Mouse (Mus musculus): ENCODE results near the gene Abcc9. TPM values are rescaled to one million over a fixed set of nuclear protein-coding genes. Genes with fewer than 3 reads are reported as not detected.

Gene Abcc9
- polyA plus RNA-seq, 1 experiment from 2014 or later = 1.6 TPM

DNA sequence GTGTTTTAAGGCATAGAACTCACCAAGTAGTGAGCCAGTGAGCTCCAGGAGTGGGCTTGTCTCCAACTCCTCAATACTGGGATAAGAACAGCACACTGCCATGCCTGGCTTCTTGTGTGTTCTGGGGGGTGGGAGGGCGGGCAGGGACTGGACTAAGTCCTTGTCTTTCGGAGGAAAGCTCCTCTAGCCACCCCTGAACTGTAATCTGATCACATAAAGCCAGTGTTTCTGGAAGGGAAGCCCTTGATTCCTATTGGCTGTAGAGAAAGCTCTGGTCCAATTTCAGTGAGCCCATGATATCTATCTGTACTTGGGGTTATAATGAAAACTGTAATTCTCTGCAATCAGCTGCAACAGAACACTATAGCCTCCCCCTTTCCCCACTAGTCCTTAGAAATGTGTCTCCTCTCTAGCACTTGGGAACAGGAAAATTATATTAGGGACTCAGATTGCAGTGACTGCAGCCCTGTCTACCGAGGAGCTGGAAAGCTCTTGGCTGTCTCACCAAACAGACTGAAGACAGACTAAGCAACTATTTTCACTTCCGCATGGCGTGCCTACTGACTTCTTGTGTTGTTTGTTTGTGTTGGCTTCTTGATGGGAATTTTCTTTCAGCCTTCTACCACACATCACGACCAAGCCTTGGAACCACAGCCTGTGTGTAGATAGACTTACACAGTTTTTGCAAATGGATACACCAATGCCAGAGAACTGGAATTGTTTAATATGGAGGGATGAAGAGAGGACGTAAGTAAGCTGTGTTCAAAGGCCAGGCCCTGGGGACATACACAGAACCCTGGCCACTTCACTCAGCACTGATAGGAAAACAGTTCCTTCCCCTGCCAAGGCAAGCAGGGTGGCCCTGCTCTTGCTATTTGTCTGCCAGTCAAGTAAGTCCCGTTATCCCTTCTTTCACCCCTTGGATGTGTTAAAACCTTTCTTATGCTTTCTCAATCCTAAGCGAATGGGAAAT, 92.4 kb downstream of the Abcc9 start:
- Histone ChIP-seq H3K4me1 (no peaks in the 10 kb centered on the region), H3K36me3 (ENCODE audit: poor library complexity, severe bottlenecking) (no peaks in the 10 kb centered on the region), H3K4me2 (no peak overlapping the region), H3K9ac (no peak overlapping the region), H3K27me3 (no peaks in the 10 kb centered on the region), H3K9me3 (replicated peaks) (no peaks in the 10 kb centered on the region), H3K4me3 (no peak overlapping the region), H3K27ac (no peak overlapping the region)
- no peak for ATAC-seq
- 62% methylated on average over 9 of the region's 9 CpGs for WGBS

DNA sequence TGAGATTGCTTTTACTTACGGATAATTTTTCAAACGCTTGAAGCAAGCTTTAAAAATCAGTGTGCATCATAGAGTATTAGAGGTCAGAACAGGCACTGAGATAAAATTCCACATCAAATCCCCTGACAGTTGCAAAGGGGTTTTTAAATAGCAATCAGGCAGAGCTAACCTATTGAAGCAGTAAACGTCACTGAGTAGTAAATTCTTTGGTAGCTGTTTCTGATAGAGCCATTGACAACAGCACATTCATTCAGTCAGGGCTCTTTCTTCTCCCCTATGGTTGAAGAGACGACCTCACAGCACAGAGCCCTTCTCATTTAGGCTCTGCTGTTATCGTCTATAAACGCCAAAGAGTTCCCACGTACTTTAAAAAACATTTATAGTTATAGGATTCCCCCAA, 95.0 kb downstream of the Abcc9 start:
- no peaks in the 10 kb centered on the region for H3K36me3 ChIP-seq (ENCODE audit: poor library complexity, severe bottlenecking)
- no peak for ATAC-seq
- no peak overlapping the region for H3K27ac ChIP-seq
- H3K9me3 ChIP-seq (replicated peaks) = no peaks in the 10 kb centered on the region
- H3K4me2 ChIP-seq = no peak overlapping the region
- H3K4me1 ChIP-seq = no peaks in the 10 kb centered on the region
- 49% methylated on average over 7 of the region's 7 CpGs for WGBS
- no peak overlapping the region for H3K9ac ChIP-seq
- H3K4me3 ChIP-seq = no peak overlapping the region
- H3K27me3 ChIP-seq = no peaks in the 10 kb centered on the region

DNA sequence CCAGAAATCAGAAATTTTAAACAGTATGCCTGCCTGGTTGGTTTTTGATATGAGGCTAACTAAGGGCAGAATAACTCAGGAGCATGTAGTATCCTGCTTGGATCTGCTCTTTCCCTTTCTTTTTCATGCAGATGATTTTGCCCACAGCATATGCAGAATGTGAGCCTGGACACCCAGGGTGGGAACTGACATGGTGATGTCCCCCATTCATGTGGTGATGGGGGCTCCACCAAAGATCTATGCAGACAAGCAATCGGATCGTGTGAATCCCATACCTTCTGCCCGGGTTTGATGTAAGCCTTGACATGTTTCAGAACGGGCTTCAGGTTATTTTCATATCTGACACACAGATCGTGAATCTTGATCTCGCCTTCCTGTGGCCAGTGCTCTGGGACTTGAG, 99.3 kb downstream of the Abcc9 start:
- ATAC-seq = no peak

DNA sequence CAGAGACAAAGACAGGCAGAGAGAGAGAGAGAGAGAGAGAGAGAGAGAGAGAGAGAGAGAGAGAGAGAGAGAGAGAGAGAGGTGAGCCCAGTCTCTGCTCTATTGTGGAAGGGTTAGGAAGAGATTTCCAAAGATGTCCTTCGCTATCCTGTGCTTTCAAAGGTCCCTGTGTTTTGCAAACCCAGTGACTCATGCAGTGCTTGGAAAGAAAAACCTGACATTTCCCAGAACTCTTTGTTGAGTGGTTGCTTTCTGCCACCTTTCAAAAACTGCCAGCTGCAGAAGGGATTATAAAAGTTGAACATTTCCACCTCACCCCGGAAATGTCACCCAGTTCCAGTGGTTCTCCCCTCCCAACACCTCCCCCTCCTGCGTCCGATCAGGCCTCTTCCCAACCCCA, 123.3 kb downstream of the Abcc9 start:
- Histone ChIP-seq H3K9ac (no peak overlapping the region), H3K27me3 (0 out of 2 replicates have a peak, but pooled peaks cover 3% of the 10 kb centered on the region), H3K4me3 (no peak overlapping the region), H3K9me3 (replicated peaks) (no peaks in the 10 kb centered on the region), H3K4me2 (no peak overlapping the region), H3K36me3 (ENCODE audit: poor library complexity, severe bottlenecking) (no peaks in the 10 kb centered on the region), H3K27ac (no peak overlapping the region), H3K4me1 (no peaks in the 10 kb centered on the region)
- 76% methylated on average over 4 of the region's 4 CpGs for WGBS
- no peak for ATAC-seq

More for the DNA sequence above, 99.3 kb downstream of the Abcc9 start:
- WGBS = 77% methylated on average over 6 of the region's 6 CpGs
- Histone ChIP-seq H3K9me3 (replicated peaks) (no peaks in the 10 kb centered on the region), H3K4me2 (no peak overlapping the region), H3K4me1 (no peaks in the 10 kb centered on the region), H3K4me3 (no peak overlapping the region), H3K27ac (no peak overlapping the region), H3K36me3 (ENCODE audit: poor library complexity, severe bottlenecking) (no peaks in the 10 kb centered on the region), H3K27me3 (no peaks in the 10 kb centered on the region), H3K9ac (no peak overlapping the region)

DNA sequence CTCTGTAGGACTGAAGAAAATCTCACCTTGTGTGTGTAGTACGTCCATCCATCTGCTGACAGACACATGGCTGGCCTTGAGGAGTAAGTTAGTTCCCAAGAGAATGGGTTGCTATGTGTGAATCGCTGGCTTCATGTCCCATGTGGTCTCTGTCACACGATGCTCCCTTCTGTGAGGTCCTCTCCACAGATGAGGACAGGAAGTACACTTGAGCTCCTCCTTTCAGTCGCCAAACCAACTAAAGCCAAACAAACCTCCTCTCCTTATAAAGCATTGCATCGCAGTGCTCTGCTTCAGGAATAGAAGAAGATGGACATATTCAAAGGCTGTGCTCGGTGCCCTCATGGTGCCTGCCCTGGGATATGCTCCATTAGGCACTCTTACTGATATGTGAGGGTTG, 124.3 kb downstream of the Abcc9 start:
- WGBS = 88% methylated on average over 6 of the region's 6 CpGs
- ATAC-seq = no peak

DNA sequence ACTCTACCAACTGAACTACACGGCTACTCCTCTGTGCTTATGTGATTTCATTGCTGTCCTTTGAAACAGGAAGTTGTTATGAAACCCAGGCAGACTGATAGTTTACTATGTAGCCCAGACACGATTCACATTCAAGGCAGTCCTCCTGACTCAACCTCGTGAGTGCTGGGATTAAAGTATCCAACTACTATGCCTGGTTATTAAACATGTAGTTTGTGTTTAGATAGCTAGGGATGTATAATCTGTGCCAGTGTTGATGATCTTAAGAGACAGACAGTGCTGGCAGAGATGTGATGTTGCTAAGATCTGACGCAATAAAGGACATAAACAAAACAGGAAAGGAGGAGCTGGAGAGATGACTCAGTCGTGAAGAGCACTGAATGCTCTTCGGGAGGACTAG, 129.2 kb downstream of the Abcc9 start:
- Histone ChIP-seq H3K4me3 (no peak overlapping the region), H3K27me3 (peaks cover 57% of the 10 kb centered on the region)
- WGBS = 67% methylated on average over 6 of the region's 6 CpGs

More for the DNA sequence above, 124.3 kb downstream of the Abcc9 start:
- H3K9me3 ChIP-seq (replicated peaks) = no peaks in the 10 kb centered on the region
- no peaks in the 10 kb centered on the region for H3K4me1 ChIP-seq
- no peak overlapping the region for H3K4me3 ChIP-seq
- no peak overlapping the region for H3K9ac ChIP-seq
- H3K27ac ChIP-seq = no peak overlapping the region
- no peak overlapping the region for H3K4me2 ChIP-seq
- H3K27me3 ChIP-seq = peaks cover 11% of the 10 kb centered on the region
- no peaks in the 10 kb centered on the region for H3K36me3 ChIP-seq (ENCODE audit: poor library complexity, severe bottlenecking)

DNA sequence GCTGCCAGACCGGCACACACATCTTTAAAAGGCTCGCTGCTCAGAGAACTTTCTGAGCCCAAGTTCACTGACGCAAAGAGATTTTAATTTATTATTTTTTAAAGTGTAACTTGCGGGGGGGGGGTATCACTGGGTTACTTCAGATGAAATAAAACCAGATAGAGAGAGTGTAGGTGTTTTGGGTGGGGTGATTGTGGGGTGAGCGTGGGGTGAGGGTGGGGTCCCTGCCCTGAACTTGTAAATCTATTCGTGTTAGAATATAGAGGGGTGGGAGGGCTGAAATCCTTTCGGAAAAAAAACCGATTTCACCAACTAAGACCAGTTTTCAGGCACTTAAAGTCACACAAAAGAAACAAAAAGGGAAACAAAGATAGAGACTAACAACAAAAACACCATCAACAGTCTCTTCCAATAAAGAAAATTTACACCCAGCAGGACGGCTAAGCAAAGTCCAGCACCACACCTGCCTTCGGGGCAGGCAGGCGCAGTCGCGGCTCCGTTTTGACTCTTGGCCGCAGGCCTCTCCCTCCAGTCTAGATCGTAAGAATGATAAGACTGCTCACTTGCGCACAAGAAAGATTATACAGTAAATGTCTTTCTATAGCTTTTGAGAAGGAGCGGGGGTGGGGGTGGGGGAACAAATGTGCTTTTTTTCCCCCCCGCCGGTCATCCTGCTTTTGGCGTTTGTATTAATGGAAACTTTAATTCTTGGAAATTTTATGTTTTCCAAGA, 130.3 kb downstream of the Abcc9 start:
- no peaks in the 10 kb centered on the region for H3K9me3 ChIP-seq (replicated peaks)
- H3K36me3 ChIP-seq (ENCODE audit: poor library complexity, severe bottlenecking) = no peaks in the 10 kb centered on the region
- H3K4me1 ChIP-seq = peaks cover 23% of the 10 kb centered on the region
- WGBS = 2% methylated on average over 21 of the region's 21 CpGs
- peak overlapping the region; percentile 47 for H3K4me3 ChIP-seq
- peak overlapping the region; percentile 53 for H3K9ac ChIP-seq
- ATAC-seq = peak; percentile 40; the same call in 1 of the 2 replicates
- H3K4me2 ChIP-seq = peak overlapping the region; percentile 87
- peaks cover 62% of the 10 kb centered on the region for H3K27me3 ChIP-seq
- no peak overlapping the region for H3K27ac ChIP-seq

More for the DNA sequence above, 129.2 kb downstream of the Abcc9 start:
- Histone ChIP-seq H3K9me3 (replicated peaks) (no peaks in the 10 kb centered on the region), H3K36me3 (ENCODE audit: poor library complexity, severe bottlenecking) (no peaks in the 10 kb centered on the region), H3K4me1 (peaks cover 23% of the 10 kb centered on the region), H3K4me2 (no peak overlapping the region), H3K9ac (no peak overlapping the region), H3K27ac (no peak overlapping the region)
- ATAC-seq = no peak

DNA sequence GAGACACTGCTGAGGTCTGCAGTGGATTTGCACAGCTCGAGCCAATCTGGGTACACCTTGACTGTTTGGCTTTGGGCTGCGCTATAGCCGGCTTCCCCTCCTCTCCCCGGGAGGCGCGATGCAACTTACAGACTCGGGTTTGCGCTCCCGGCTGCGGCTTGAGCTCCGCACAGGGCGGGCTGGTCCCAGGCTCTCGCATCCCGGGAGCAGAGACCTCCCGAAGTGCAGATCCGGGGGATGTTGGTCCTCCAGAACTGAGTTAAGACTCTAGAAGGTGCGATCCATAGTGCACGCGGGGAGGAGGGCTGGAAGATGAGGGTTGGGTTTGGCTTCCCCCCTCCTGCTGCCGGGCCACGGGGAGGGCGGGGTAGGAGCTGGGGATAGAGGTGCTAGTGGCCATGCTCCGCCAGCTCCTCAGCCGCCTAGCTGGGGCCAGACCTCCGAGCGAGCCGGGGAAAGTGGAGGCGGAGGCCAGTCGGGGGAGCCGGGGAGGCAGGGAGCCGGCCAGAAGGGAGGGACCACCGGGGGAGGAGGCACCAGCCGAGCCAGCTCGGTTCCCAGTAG, 131.0 kb downstream of the Abcc9 start, which contains the start of gene Kcnj8:
Gene Kcnj8, minus strand, starts transcription at position 560 of the 564 bp plus-strand sequence.
- no peak within 1 kb of the TSS for H3K27ac ChIP-seq
- WGBS = under 1% methylated on average over 34 of the region's 34 CpGs

DNA sequence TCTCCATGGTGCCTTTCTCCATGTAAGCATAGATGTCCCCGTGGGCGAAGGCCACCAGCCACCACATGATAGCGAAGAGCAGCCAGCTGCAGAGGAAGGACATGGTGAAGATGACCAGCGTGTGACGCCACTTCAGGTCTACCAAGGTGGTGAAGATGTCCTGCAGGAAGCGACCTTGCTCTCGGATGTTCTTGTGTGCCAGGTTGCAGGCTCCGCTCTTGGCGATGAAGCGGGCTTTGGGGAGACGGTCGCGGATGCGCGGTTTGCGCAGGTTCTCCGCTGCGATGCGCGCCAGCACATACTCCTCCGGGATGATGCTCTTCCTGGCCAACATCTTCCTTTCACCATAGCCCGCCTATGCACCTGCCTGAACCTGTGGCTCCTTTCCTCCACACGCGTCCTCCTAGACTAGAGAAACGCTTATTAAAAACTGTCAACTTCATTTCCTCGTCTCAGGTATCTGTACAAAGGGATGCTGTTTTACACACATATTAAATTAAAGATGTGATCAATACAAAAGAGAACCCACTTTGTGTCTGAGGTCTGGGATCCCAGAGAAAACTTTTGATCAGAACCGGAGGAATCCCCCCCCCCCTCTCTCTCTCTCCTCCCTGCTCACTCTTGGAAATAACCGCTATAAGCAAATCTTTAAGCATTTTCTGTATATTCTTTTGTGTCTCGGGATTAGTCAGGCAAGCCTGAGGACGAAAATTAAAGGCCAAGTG, 131.9 kb downstream of the Abcc9 start:
- H3K4me2 ChIP-seq = peak overlapping the region; percentile 87
- H3K4me3 ChIP-seq = peak overlapping the region; percentile 47
- no peaks in the 10 kb centered on the region for H3K9me3 ChIP-seq (replicated peaks)
- H3K27me3 ChIP-seq = peaks cover 68% of the 10 kb centered on the region
- H3K27ac ChIP-seq = no peak overlapping the region
- no peak for ATAC-seq
- WGBS = 6% methylated on average over 30 of the region's 30 CpGs
- peaks cover 23% of the 10 kb centered on the region for H3K4me1 ChIP-seq
- no peak overlapping the region for H3K9ac ChIP-seq
- no peaks in the 10 kb centered on the region for H3K36me3 ChIP-seq (ENCODE audit: poor library complexity, severe bottlenecking)

More for the DNA sequence above, 131.0 kb downstream of the Abcc9 start, which contains the start of gene Kcnj8:
- Histone ChIP-seq H3K4me3 (peak within 1 kb of the TSS; percentile 47), H3K27me3 (peaks cover 63% of the 10 kb centered on the region), H3K4me2 (peak within 1 kb of the TSS; percentile 87), H3K4me1 (peaks cover 23% of the 10 kb centered on the region), H3K9ac (peak within 1 kb of the TSS; percentile 53), H3K36me3 (ENCODE audit: poor library complexity, severe bottlenecking) (no peaks in the 10 kb centered on the region), H3K9me3 (replicated peaks) (no peaks in the 10 kb centered on the region)
- peak; percentile 94 for ATAC-seq

DNA sequence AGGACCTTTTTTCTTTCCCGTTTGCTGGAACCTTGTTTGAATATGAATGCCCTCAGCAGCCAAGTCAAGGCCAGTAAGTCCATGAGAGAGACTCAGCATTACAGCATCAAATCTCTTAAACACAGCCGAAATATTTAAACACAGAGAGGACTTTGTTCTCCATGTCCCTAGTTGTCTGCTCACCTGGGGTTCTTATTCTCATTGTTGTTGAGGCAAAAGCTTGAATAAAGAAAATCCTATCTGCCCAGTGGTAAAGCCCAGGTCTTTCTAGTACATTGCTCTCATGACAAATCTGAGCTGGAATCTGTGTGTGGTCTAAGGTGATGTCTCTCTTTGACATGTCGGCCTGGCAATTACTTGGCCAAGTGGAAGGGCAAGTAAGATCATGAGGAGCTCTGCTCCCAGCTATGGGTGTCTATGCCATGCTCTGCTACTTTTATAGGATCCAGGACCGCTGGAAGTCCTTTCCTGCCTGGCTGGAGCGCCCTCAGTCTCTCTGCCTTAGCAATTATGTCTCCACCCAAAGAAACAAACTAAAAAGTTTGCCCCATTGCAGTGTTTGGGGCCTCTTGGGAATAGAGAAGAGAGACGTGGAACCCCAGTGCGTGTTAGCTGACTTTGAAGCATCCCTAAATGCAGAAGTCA, 133.3 kb downstream of the Abcc9 start:
- no peak overlapping the region for H3K9ac ChIP-seq
- no peak overlapping the region for H3K4me3 ChIP-seq
- no peak overlapping the region for H3K4me2 ChIP-seq
- H3K9me3 ChIP-seq (replicated peaks) = no peaks in the 10 kb centered on the region
- peaks cover 65% of the 10 kb centered on the region for H3K27me3 ChIP-seq
- no peaks in the 10 kb centered on the region for H3K36me3 ChIP-seq (ENCODE audit: poor library complexity, severe bottlenecking)
- no peak for ATAC-seq
- 46% methylated on average over 7 of the region's 7 CpGs for WGBS
- peaks cover 23% of the 10 kb centered on the region for H3K4me1 ChIP-seq
- no peak overlapping the region for H3K27ac ChIP-seq

DNA sequence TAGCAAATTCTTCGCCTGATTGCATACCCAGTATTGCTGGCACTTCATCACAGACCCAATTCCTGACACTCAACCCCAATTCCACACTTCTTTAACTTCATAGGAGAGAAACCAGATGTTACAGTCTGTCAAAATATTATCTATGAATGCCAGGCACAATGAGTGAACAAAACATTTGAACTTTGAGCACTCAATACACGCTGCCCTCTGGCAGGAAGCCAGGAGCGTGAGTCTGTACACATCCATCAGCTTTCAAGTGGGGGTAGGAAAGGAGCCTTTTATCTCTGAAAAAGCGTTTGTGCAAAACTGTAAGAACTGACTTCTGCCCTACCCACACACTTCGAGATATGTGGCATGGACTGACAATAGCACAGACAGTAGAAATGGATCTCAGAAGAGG, 134.7 kb downstream of the Abcc9 start:
- H3K4me3 ChIP-seq = no peak overlapping the region
- ATAC-seq = no peak
- peaks cover 23% of the 10 kb centered on the region for H3K4me1 ChIP-seq
- no peaks in the 10 kb centered on the region for H3K36me3 ChIP-seq (ENCODE audit: poor library complexity, severe bottlenecking)
- peaks cover 53% of the 10 kb centered on the region for H3K27me3 ChIP-seq
- no peaks in the 10 kb centered on the region for H3K9me3 ChIP-seq (replicated peaks)
- no peak overlapping the region for H3K27ac ChIP-seq
- no peak overlapping the region for H3K9ac ChIP-seq
- 45% methylated on average over 5 of the region's 5 CpGs for WGBS
- no peak overlapping the region for H3K4me2 ChIP-seq
